Comparison of ENCODE assay signal across 16 mouse cellular contexts in genomic region chr1:43238471-43238870, GRCm38 (mm10).
"Had no signal": no experiment of that assay in that cellular context is flagged by ENCODE, and none has a peak within 500 bp of the region (broad histone marks: within the 10 kb centered on the region; RNA-seq: fewer than 3 reads in every experiment).

No protein-coding gene starts in this region.

- H3K4me3 ChIP-seq: left cerebral cortex, adult 2 months; limb, embryonic 15.5 days; liver, embryonic 12.5 days; midbrain, embryonic 10.5 days; myocyte; neural tube, embryonic 15.5 days had no signal

- ATAC-seq: liver, embryonic 12.5 days had no signal

- H3K36me3 ChIP-seq: limb, embryonic 15.5 days; liver, embryonic 12.5 days; midbrain, embryonic 10.5 days; neural tube, embryonic 15.5 days had no signal

- H3K27me3 ChIP-seq: limb, embryonic 15.5 days; liver, embryonic 12.5 days; neural tube, embryonic 15.5 days had no signal

- H3K9me3 ChIP-seq: limb, embryonic 15.5 days; liver, embryonic 12.5 days; midbrain, embryonic 10.5 days; neural tube, embryonic 15.5 days had no signal

- H3K4me2 ChIP-seq: limb, embryonic 15.5 days; liver, embryonic 12.5 days; lung, embryonic 14.5 days; neural tube, embryonic 15.5 days had no signal

- H3K4me1 ChIP-seq: limb, embryonic 15.5 days; liver, embryonic 12.5 days; midbrain, embryonic 10.5 days; neural tube, embryonic 15.5 days had no signal

- H3K9ac ChIP-seq: limb, embryonic 15.5 days; liver, embryonic 12.5 days; lung, embryonic 14.5 days; neural tube, embryonic 15.5 days had no signal

- H3K27ac ChIP-seq: left cerebral cortex, adult 2 months; limb, embryonic 15.5 days; liver, embryonic 12.5 days; midbrain, embryonic 10.5 days; neural tube, embryonic 15.5 days; stomach, postnatal 0 days had no signal

- DNase-seq: kidney, adult 8-10 months; kidney, postnatal 25 days; lung, embryonic 14.5 days; lung, postnatal 10 days; lung, postnatal 4 days; midbrain, embryonic 14.5 days; retina, postnatal 1 day; right cerebral cortex, postnatal 25 days; thymus, postnatal 4 days had no signal
